Mouse (Mus musculus) cerebellum, adult 9-10 months (tissue): Measurements from ENCODE around the gene Sf1.
A peak's percentile ranks its signal among the peaks of the same experiment; 100 is the strongest.

Experiments
- DNase-seq: peaks from one replicate; pipeline ENCODE4 v3.0.0; 2022

Gene Sf1

DNA sequence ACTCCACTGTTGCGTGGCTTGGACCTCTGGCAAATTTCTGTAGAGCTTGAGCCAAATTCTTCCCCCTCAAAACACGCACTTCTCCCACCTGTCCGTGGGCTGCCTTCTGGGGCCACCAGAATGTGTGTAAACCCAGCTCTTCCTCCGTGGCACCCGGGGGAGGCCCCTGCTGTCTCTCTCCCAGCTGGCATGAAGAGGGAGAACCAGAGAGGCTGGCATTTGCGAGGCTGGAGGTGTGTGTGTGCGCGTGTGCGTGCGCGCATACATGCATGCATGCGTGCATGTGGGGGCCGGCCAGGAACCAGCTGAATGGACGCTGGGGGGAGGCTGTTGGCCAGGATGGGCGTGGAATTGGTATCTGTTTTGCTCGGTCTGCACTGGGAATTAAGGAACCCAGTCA is 59.8 kb downstream of the Sf1 start:
- DNase-seq, result no peak

DNA sequence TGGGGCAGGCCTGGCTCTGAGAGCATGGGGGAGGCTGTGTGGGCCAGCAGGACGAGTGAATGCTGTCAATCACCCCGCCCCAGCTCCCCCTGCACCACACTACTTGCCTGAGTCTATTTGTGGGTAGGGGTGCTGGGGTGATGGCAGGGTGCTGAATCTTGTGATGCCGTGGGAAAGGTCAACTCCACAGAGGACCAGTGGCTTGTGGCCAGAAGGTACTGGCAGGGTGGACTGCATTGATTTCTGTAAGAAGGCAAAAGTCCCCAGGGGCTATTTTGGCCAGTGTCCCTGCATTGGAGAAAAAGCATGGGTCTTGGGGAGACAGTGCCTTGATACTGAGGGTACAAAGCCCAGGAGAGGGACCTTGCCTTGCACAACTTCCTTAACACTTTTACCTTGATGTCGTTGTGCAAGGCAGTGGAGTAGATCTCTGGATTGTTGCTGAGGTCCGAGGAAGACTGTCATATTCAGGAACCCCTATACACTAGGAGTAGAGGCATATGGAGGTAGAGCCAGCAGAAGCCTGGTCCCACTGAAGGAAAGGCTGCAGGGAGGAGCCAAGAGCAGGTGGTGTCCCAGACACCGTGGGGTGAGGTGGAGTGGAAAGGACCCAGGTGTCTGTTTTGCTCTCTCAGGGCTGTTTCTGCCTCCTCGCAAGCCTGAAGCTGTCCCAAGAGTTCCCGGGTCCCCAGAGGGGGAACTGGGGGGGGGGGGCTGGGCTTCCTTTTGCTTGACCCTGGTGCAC is 60.8 kb downstream of the Sf1 start:
- DNase-seq, result peak; percentile 68

DNA sequence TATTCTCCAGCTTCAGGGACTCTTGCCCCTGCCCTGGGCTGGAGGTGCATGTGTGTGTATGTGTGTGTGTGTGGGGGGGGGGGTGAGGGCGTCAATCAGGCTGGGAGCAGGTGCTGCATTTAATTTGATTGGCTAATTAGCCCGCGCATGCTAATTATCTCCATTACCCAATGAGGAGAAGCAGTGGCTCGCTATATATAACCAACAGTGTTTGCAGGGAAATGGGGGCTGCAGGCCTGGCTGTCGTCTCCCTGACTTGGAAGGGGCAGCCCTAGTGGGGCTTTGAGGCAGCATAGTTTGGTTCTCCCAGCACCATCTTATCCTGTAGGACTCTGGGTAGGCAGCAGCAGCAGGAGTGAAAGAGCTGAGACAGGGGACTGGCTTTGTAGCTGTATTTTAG is 62.1 kb downstream of the Sf1 start:
- no peak for DNase-seq

DNA sequence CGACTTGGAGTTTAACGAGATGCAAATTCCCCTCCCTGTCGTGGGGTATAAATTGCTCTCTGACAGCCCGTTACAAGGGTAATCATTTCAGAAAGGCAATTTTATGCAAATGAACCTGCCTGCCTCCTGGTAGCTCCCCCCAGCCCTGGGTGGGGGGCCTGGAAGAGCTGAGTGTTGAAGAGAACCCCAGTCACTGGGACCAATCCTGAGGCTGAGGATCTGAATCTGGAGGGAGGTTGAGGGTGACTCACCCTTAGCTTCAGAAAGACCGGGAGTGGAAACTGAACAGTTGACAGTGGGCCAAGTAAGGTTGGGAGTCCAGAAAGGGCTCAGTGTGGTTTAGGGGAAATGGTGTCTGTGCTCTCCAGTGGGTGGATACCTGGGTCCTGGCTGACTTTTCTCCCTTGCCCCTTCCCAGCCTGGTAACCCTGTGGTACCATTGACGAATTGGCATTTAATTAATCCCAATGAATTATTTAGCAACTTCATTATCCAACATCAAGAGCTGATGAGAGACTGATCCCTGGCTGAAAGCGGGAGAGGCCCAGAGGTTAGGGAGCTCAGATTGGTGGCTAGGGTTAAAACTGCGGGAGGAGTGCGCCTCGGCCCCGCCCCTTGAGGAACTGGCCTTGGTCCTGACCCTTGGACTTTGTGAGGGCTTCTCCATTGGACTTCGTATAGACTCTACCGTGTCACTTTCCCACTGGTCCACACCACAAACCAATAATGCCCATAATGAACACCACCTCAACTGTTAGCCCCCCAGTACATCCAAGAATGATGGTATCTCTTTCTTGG is 63.4 kb downstream of the Sf1 start:
- peak; percentile 72 for DNase-seq
